Mouse (Mus musculus) MEL (cell line): ENCODE measurements at regions not wholly inside any gene's neighbourhood (a gene's known extent, or its start where the extent isn't known, plus 50 kb on each side); places are given as distances from the start of the nearest gene placed in this dataset.

Experiments
- DNase-seq: peaks from one replicate; pipeline ENCODE4 v3.0.0; 2011; ENCODE audit warnings: low read depth, low spot score
- H3K27ac ChIP-seq: 2 replicates; pipeline ENCODE4 v1.5.1; 2012; ENCODE audit warnings: low read depth, mild to moderate bottlenecking, control low read depth, low read length, moderate library complexity; ENCODE audit not compliant: control insufficient read depth
- H3K27me3 ChIP-seq, 2 experiments: fragments of 150-350 bp in 1 of 2; sonication (generic) in 1 of 2; 2 replicates each; pipeline ENCODE4 v1.6.1; 2012; ENCODE audit warnings: low read length in 2 of 2, mild to moderate bottlenecking in 2 of 2, improper control_type of control experiment in 1 of 2, moderate library complexity in 1 of 2; ENCODE audit not compliant: insufficient read depth in 2 of 2, control insufficient read depth in 1 of 2
- H3K36me3 ChIP-seq, 2 experiments: 2 replicates each; pipeline ENCODE4 v1.6.1; 2012 to 2014; ENCODE audit warnings: low read length in 2 of 2, improper control_type of control experiment in 1 of 2, inconsistent platforms in 1 of 2, mild to moderate bottlenecking in 1 of 2; ENCODE audit not compliant: insufficient read depth in 2 of 2, control insufficient read depth in 1 of 2
- H3K4me1 ChIP-seq, 2 experiments: fragments of 150-350 bp in 1 of 2; sonication (generic) in 1 of 2; 2 replicates each; pipeline ENCODE4 v1.6.1; 2012; ENCODE audit warnings: low read length in 2 of 2, improper control_type of control experiment in 1 of 2, mild to moderate bottlenecking in 1 of 2; ENCODE audit not compliant: insufficient read depth in 2 of 2, control insufficient read depth in 1 of 2
- H3K4me3 ChIP-seq, 2 experiments: fragments of 150-350 bp in 1 of 2; sonication (generic) in 1 of 2; 2 replicates each; pipeline ENCODE4 v1.5.1; 2012; ENCODE audit warnings: low read depth in 2 of 2, low read length in 2 of 2, mild to moderate bottlenecking in 2 of 2, moderate library complexity in 2 of 2, control low read depth in 1 of 2, improper control_type of control experiment in 1 of 2; ENCODE audit not compliant: control insufficient read depth in 1 of 2, insufficient read depth in 1 of 2
- H3K79me2 ChIP-seq: 2 replicates; pipeline ENCODE4 v1.6.1; 2012; ENCODE audit warnings: mild to moderate bottlenecking, low read length, moderate library complexity; ENCODE audit not compliant: control insufficient read depth, poor library complexity, insufficient read depth
- H3K9ac ChIP-seq: 2 replicates; pipeline ENCODE4 v1.6.1; 2012; ENCODE audit warnings: low read depth, mild to moderate bottlenecking, control low read depth, low read length, moderate library complexity; ENCODE audit not compliant: control insufficient read depth, poor library complexity, severe bottlenecking
- H3K9me3 ChIP-seq: fragments of 150-350 bp; sonication (generic); replicated peaks from 2 replicates; pipeline ENCODE4 v1.6.1; 2012; ENCODE audit warnings: mild to moderate bottlenecking, low read length, improper control_type of control experiment, moderate library complexity; ENCODE audit not compliant: insufficient read depth
- BHLHE40 ChIP-seq: IDR thresholded peaks from 2 replicates; pipeline ENCODE4 v1.6.1; 2012; ENCODE audit warnings: low read depth, mild to moderate bottlenecking, inconsistent platforms, low read length, improper control_type of control experiment, borderline replicate concordance
- CHD1 ChIP-seq: IDR thresholded peaks from 2 replicates; pipeline ENCODE4 v1.6.1; 2012; ENCODE audit warnings: low read depth, mild to moderate bottlenecking, inconsistent platforms, low read length, improper control_type of control experiment
- CHD2 ChIP-seq: IDR thresholded peaks from 2 replicates; pipeline ENCODE4 v1.6.1; 2011; ENCODE audit warnings: low read length, improper control_type of control experiment
- CTCF ChIP-seq, 3 experiments: IDR thresholded peaks in 2 of 3; conservative IDR thresholded peaks in 1 of 3; 2 replicates each; pipeline ENCODE4 v1.5.1; 2011 to 2012; ENCODE audit warnings: low read length in 3 of 3, low read depth in 2 of 3, mild to moderate bottlenecking in 2 of 3, improper control_type of control experiment in 1 of 3, inconsistent platforms in 1 of 3, mixed read lengths in 1 of 3, moderate library complexity in 1 of 3; ENCODE audit not compliant: control insufficient read depth in 1 of 3, insufficient read depth in 1 of 3, poor library complexity in 1 of 3, severe bottlenecking in 1 of 3
- E2F4 ChIP-seq: IDR thresholded peaks from 2 replicates; pipeline ENCODE4 v1.6.1; 2011; ENCODE audit warnings: low read depth, low read length, improper control_type of control experiment, borderline replicate concordance
- ELF1 ChIP-seq: IDR thresholded peaks from 2 replicates; pipeline ENCODE4 v1.6.1; 2014; ENCODE audit warnings: low read depth, mild to moderate bottlenecking, inconsistent platforms, low read length, improper control_type of control experiment, moderate library complexity
- EP300 ChIP-seq, 2 experiments: IDR thresholded peaks; 2 replicates each; pipeline ENCODE4 v1.6.1; 2011; ENCODE audit warnings: improper control_type of control experiment in 2 of 2, low read length in 2 of 2, low read depth in 1 of 2, mild to moderate bottlenecking in 1 of 2
- ETS1 ChIP-seq: IDR thresholded peaks from 2 replicates; pipeline ENCODE4 v1.6.1; 2012; ENCODE audit warnings: low read depth, mild to moderate bottlenecking, inconsistent platforms, low read length, improper control_type of control experiment, moderate library complexity
- GATA1 ChIP-seq: IDR thresholded peaks from 2 replicates; pipeline ENCODE4 v1.6.1; 2011; ENCODE audit warnings: low read depth, low read length, improper control_type of control experiment
- HCFC1 ChIP-seq: IDR thresholded peaks from 2 replicates; pipeline ENCODE4 v1.6.1; 2012; ENCODE audit warnings: low read depth, mild to moderate bottlenecking, inconsistent platforms, low read length, improper control_type of control experiment, moderate library complexity
- JUND ChIP-seq: IDR thresholded peaks from 2 replicates; pipeline ENCODE4 v1.6.1; 2011; ENCODE audit warnings: low read depth, mild to moderate bottlenecking, improper control_type of control experiment, low read length
- KAT2A ChIP-seq: conservative IDR thresholded peaks from 2 replicates; pipeline ENCODE4 v1.6.1; 2012; ENCODE audit warnings: low read depth, low read length, improper control_type of control experiment, inconsistent platforms
- MAX ChIP-seq: IDR thresholded peaks from 2 replicates; pipeline ENCODE4 v1.6.1; 2011; ENCODE audit warnings: low read length, improper control_type of control experiment
- MAZ ChIP-seq: IDR thresholded peaks from 2 replicates; pipeline ENCODE4 v1.6.1; 2012; ENCODE audit warnings: low read depth, mild to moderate bottlenecking, inconsistent platforms, low read length, improper control_type of control experiment
- MXI1 ChIP-seq: IDR thresholded peaks from 2 replicates; pipeline ENCODE4 v1.6.1; 2011; ENCODE audit warnings: mild to moderate bottlenecking, low read depth, low read length, improper control_type of control experiment
- MYC ChIP-seq: IDR thresholded peaks from 2 replicates; pipeline ENCODE4 v1.6.1; 2011; ENCODE audit warnings: low read depth, mild to moderate bottlenecking, low read length, improper control_type of control experiment, moderate library complexity
- NELFE ChIP-seq: IDR thresholded peaks from 2 replicates; pipeline ENCODE4 v1.6.1; 2011; ENCODE audit warnings: low read depth, low read length, improper control_type of control experiment
- NRF1 ChIP-seq: IDR thresholded peaks from 2 replicates; pipeline ENCODE4 v1.6.1; 2014; ENCODE audit warnings: low read depth, mild to moderate bottlenecking, inconsistent platforms, low read length, improper control_type of control experiment, moderate library complexity; ENCODE audit not compliant: poor library complexity, insufficient read depth, severe bottlenecking
- POLR2A ChIP-seq, 2 experiments: IDR thresholded peaks; 2 replicates each; pipeline ENCODE4 v1.6.1; 2011 to 2012; ENCODE audit warnings: low read length in 2 of 2, mild to moderate bottlenecking in 2 of 2, control low read depth in 1 of 2, improper control_type of control experiment in 1 of 2, low read depth in 1 of 2, moderate library complexity in 1 of 2; ENCODE audit not compliant: control insufficient read depth in 1 of 2, insufficient read depth in 1 of 2, poor library complexity in 1 of 2
- SIN3A ChIP-seq: IDR thresholded peaks from 2 replicates; pipeline ENCODE4 v1.6.1; 2012; ENCODE audit warnings: low read length, improper control_type of control experiment, inconsistent platforms
- SMC3 ChIP-seq: IDR thresholded peaks from 2 replicates; pipeline ENCODE4 v1.6.1; 2011; ENCODE audit warnings: low read depth, low read length, improper control_type of control experiment
- TBP ChIP-seq: IDR thresholded peaks from 2 replicates; pipeline ENCODE4 v1.8.0; 2011; ENCODE audit warnings: low read depth, low read length, improper control_type of control experiment
- USF1 ChIP-seq: IDR thresholded peaks from 2 replicates; pipeline ENCODE4 v1.6.1; 2014; ENCODE audit warnings: low read depth, mild to moderate bottlenecking, inconsistent platforms, low read length, improper control_type of control experiment, moderate library complexity
- ZC3H11A ChIP-seq: IDR thresholded peaks from 2 replicates; pipeline ENCODE4 v1.6.1; 2012; ENCODE audit warnings: low read depth, mild to moderate bottlenecking, inconsistent platforms, low read length, improper control_type of control experiment
- ZKSCAN1 ChIP-seq: IDR thresholded peaks from 2 replicates; pipeline ENCODE4 v1.6.1; 2012; ENCODE audit warnings: low read depth, mild to moderate bottlenecking, inconsistent platforms, low read length, improper control_type of control experiment, moderate library complexity
- ZNF384 ChIP-seq: IDR thresholded peaks from 2 replicates; pipeline ENCODE4 v1.6.1; 2012; ENCODE audit warnings: low read depth, mild to moderate bottlenecking, inconsistent platforms, low read length, improper control_type of control experiment

GRCm38 (mm10) chr6:126362331-126362730 is 172.9 kb downstream of the Kcna5 start:
- Histone ChIP-seq H3K4me1 (no peaks in the 10 kb centered on the region), H3K27me3 (no peaks in the 10 kb centered on the region), H3K27ac (no peak overlapping the region), H3K9me3 (no peaks in the 10 kb centered on the region), H3K36me3 (no peaks in the 10 kb centered on the region), H3K79me2 (no peaks in the 10 kb centered on the region), H3K4me3 (no peak overlapping the region), H3K9ac (no peak overlapping the region)
- no peak for DNase-seq
- TF ChIP-seq CTCF (IDR thresholded peaks at IDR 0.05 in 2 of 3, conservative IDR thresholded peaks at IDR 0.05 in 1 of 3; ENCODE audit: control insufficient read depth in 1 of 3, insufficient read depth in 1 of 3, low read depth in 2 of 3, low read length in 3 of 3, poor library complexity in 1 of 3, severe bottlenecking in 1 of 3) (no peak), KAT2A (no peak), ZNF384 (no peak), NRF1 (no peak), JUND (no peak), EP300 (IDR thresholded peaks at IDR 0.05; ENCODE audit: low read depth in 1 of 2, low read length in 2 of 2) (no peak), TBP (no peak), MAZ (no peak), HCFC1 (no peak), MXI1 (no peak), SIN3A (no peak), E2F4 (no peak), MYC (no peak), MAX (no peak), POLR2A (IDR thresholded peaks at IDR 0.05; ENCODE audit: control insufficient read depth in 1 of 2, insufficient read depth in 1 of 2, low read depth in 1 of 2, low read length in 2 of 2, poor library complexity in 1 of 2) (no peak), CHD1 (no peak), GATA1 (no peak), SMC3 (no peak), ETS1 (no peak)

DNA sequence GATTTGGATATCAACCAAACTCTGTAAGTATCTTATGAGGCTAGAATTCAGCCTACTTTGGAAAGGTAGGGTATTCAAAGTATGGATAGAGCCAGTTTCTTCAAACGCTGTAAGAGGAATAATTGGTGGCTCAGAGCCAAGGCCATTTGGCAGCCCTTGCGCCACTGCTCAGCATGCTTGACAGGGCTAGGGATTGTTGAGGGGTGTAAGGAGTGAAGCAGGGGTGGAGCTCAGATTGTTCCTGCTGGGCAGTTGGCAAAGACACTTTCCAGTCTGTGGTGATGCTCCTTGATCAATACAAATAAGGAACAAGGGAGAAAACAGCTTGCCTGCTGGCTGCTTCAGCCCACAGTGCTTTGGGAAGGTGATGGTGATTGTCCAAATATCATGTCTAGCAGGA is 181.9 kb downstream of the Kcna5 start:
- DNase-seq: no peak
- Histone ChIP-seq H3K9me3 (no peaks in the 10 kb centered on the region), H3K27me3 (no peaks in the 10 kb centered on the region), H3K27ac (no peak overlapping the region), H3K36me3 (no peaks in the 10 kb centered on the region), H3K4me1 (no peaks in the 10 kb centered on the region), H3K4me3 (no peak overlapping the region), H3K9ac (no peak overlapping the region), H3K79me2 (no peaks in the 10 kb centered on the region)
- no peak for TF ChIP-seq CHD2
- TF ChIP-seq JUND: no peak
- TF ChIP-seq CTCF (IDR thresholded peaks at IDR 0.05 in 2 of 3, conservative IDR thresholded peaks at IDR 0.05 in 1 of 3; ENCODE audit: control insufficient read depth in 1 of 3, insufficient read depth in 1 of 3, low read depth in 2 of 3, low read length in 3 of 3, poor library complexity in 1 of 3, severe bottlenecking in 1 of 3): no peak
- TF ChIP-seq HCFC1: no peak
- no peak for TF ChIP-seq TBP
- TF ChIP-seq POLR2A (IDR thresholded peaks at IDR 0.05; ENCODE audit: control insufficient read depth in 1 of 2, insufficient read depth in 1 of 2, low read depth in 1 of 2, low read length in 2 of 2, poor library complexity in 1 of 2): no peak
- no peak for TF ChIP-seq ZKSCAN1
- TF ChIP-seq MAZ: no peak
- no peak for TF ChIP-seq USF1
- TF ChIP-seq ELF1: no peak
- TF ChIP-seq BHLHE40: no peak
- TF ChIP-seq NELFE: no peak
- TF ChIP-seq E2F4: no peak
- no peak for TF ChIP-seq ZC3H11A
